Mouse (Mus musculus): ENCODE measurements at regions not wholly inside any gene's neighbourhood (a gene's known extent, or its start where the extent isn't known, plus 50 kb on each side); places are given as distances from the start of the nearest gene placed in this dataset.

GRCm38 (mm10) chr6:94795442-94795841 lies 95.5 kb upstream of the Lrig1 start:
- H3K27me3 ChIP-seq (ENCODE audit: insufficient read depth, poor library complexity, severe bottlenecking) = peaks cover 2% of the 10 kb centered on the region; the same call in 1 of the 2 replicates
- no peak overlapping the region for H3K4me3 ChIP-seq
- peaks cover 8% of the 10 kb centered on the region; the same call in 1 of the 2 replicates for H3K9me3 ChIP-seq
- DNase-seq (ENCODE audit: low spot score) = no peak
- H3K36me3 ChIP-seq = no peaks in the 10 kb centered on the region
- WGBS = 90% methylated on average over 4 of the region's 4 CpGs
- H3K27ac ChIP-seq = no peak overlapping the region
- H3K4me1 ChIP-seq (replicated peaks) = no peaks in the 10 kb centered on the region; the same call in 1 of the 2 replicates

DNA sequence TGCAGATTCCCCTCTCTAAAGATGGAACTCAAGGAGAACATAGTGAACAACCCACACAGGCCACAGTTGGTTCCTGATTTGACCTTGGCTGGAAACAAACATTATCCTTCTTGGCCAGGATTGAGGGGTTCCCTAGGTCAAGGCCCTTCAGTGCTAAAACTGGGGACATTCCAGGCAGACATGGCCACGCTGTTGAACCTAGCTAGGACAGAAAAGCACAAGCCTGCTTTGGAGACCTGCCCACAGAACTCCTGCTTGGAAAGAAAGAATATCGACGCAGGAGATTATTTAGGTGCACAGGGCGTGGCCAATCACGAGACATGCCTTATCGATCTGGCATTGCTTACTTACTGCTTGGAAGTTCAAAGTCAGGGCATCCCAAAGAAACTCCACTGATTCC lies 93.6 kb upstream of the Lrig1 start:
- no peak overlapping the region for H3K4me3 ChIP-seq
- no peak for DNase-seq (ENCODE audit: low spot score)
- 92% methylated on average over 6 of the region's 6 CpGs for WGBS
- H3K4me1 ChIP-seq (replicated peaks) = no peaks in the 10 kb centered on the region; the same call in 1 of the 2 replicates
- H3K27ac ChIP-seq = no peak overlapping the region
- peaks cover 8% of the 10 kb centered on the region; the same call in 1 of the 2 replicates for H3K9me3 ChIP-seq
- peaks cover 2% of the 10 kb centered on the region; the same call in 1 of the 2 replicates for H3K27me3 ChIP-seq (ENCODE audit: insufficient read depth, poor library complexity, severe bottlenecking)
- no peaks in the 10 kb centered on the region for H3K36me3 ChIP-seq

DNA sequence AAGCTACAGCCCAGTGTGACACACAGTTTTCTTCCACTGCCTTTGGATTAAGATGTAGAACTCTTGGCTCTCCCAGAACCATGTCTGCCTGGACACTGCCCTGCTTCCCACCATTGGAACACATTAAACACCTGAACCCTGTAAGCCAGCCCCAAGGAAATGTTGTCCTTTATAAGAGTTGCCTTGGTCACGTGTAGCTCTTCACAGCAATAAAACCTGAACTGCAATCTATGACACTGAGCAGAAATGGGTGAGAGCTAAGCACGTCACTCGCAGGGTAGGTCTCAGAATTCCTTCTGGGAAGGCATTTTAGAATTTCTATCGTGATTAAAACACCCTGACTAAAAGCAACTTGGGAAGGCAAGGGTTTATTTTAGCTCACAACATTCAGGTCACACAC lies 92.4 kb upstream of the Lrig1 start:
- H3K27ac ChIP-seq = no peak overlapping the region
- WGBS = 80% methylated on average over 4 of the region's 4 CpGs
- no peak overlapping the region for H3K4me3 ChIP-seq
- no peak for DNase-seq (ENCODE audit: low spot score)
- peaks cover 2% of the 10 kb centered on the region; the same call in 1 of the 2 replicates for H3K27me3 ChIP-seq (ENCODE audit: insufficient read depth, poor library complexity, severe bottlenecking)
- no peaks in the 10 kb centered on the region; the same call in 1 of the 2 replicates for H3K4me1 ChIP-seq (replicated peaks)
- peaks cover 8% of the 10 kb centered on the region; the same call in 1 of the 2 replicates for H3K9me3 ChIP-seq
- H3K36me3 ChIP-seq = no peaks in the 10 kb centered on the region

- H3K27ac ChIP-seq = no peak overlapping the region
- WGBS = 87% methylated on average over 5 of the region's 5 CpGs
- peaks cover 2% of the 10 kb centered on the region; the same call in 1 of the 2 replicates for H3K27me3 ChIP-seq (ENCODE audit: insufficient read depth, poor library complexity, severe bottlenecking)
- DNase-seq (ENCODE audit: low spot score) = no peak
- H3K9me3 ChIP-seq = no peaks in the 10 kb centered on the region
- H3K36me3 ChIP-seq = no peaks in the 10 kb centered on the region
- no peaks in the 10 kb centered on the region; the same call in 1 of the 2 replicates for H3K4me1 ChIP-seq (replicated peaks)
- no peak overlapping the region for H3K4me3 ChIP-seq
Measured at GRCm38 (mm10) chr6:94789308-94789763, 89.4 kb upstream of the Lrig1 start.

DNA sequence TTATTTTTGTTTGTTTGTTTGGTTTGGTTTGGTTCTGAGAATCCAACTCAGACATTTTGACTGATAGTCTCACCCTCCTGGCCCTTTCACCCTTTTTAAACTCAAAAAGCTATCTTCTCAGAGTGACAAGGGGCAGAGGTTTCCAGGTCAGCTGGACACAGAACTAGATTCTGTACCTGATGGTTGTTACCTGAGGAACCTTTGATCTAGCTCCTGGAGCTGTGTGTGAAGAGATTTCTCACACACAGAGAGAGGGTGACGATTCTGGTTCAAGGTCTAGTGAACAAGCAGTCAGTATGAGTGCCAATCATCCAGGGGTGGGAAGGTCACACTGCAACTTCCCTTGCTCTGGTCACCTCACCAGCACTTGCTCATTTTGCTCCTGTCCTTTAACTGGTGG lies 83.5 kb upstream of the Lrig1 start:
- H3K9me3 ChIP-seq = no peaks in the 10 kb centered on the region
- H3K27ac ChIP-seq = 0 out of 2 replicates have a peak overlapping the region, but pooled peaks have one; percentile 25
- H3K36me3 ChIP-seq = no peaks in the 10 kb centered on the region
- DNase-seq (ENCODE audit: low spot score) = no peak
- no peak overlapping the region for H3K4me3 ChIP-seq
- H3K4me1 ChIP-seq (replicated peaks) = no peaks in the 10 kb centered on the region
- H3K27me3 ChIP-seq (ENCODE audit: insufficient read depth, poor library complexity, severe bottlenecking) = no peaks in the 10 kb centered on the region
- 79% methylated on average over 1 of the region's 1 CpGs for WGBS

GRCm38 (mm10) chr6:94780621-94781020 lies 80.7 kb upstream of the Lrig1 start:
- no peaks in the 10 kb centered on the region for H3K36me3 ChIP-seq
- no peak overlapping the region for H3K4me3 ChIP-seq
- DNase-seq (ENCODE audit: low spot score) = no peak
- H3K27me3 ChIP-seq (ENCODE audit: insufficient read depth, poor library complexity, severe bottlenecking) = no peaks in the 10 kb centered on the region
- WGBS = 92% methylated on average over 4 of the region's 4 CpGs
- H3K4me1 ChIP-seq (replicated peaks) = peaks cover 11% of the 10 kb centered on the region
- no peak overlapping the region for H3K27ac ChIP-seq
- no peaks in the 10 kb centered on the region for H3K9me3 ChIP-seq

GRCm38 (mm10) chr6:94779854-94780253 lies 79.9 kb upstream of the Lrig1 start:
- Histone ChIP-seq H3K4me3 (no peak overlapping the region), H3K9me3 (no peaks in the 10 kb centered on the region), H3K36me3 (no peaks in the 10 kb centered on the region), H3K27me3 (ENCODE audit: insufficient read depth, poor library complexity, severe bottlenecking) (no peaks in the 10 kb centered on the region), H3K27ac (peak overlapping the region; percentile 56; the same call in 1 of the 2 replicates), H3K4me1 (replicated peaks) (peaks cover 11% of the 10 kb centered on the region)
- 82% methylated on average over 7 of the region's 7 CpGs for WGBS
- DNase-seq (ENCODE audit: low spot score) = no peak

DNA sequence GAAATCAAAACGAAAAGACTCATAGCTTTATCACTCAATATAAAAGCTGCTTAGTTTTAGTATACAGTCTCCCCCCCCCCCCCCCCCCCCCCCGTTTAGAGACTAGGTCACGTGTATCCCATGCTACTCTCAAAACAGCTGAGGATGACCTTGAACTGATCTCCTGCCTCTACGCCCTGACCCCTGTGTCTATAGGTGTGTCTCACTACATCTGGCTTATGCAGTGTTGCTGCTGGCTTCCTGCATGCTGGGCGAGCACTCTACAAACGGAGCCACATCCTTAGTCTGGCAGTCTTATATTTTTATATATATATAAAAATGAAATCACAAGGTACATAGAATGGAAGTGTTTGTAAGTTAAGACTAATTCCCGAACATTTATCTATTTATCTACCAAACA lies 79.3 kb upstream of the Lrig1 start:
- no peak overlapping the region for H3K27ac ChIP-seq
- H3K36me3 ChIP-seq = no peaks in the 10 kb centered on the region
- no peaks in the 10 kb centered on the region for H3K9me3 ChIP-seq
- no peak for DNase-seq (ENCODE audit: low spot score)
- peaks cover 15% of the 10 kb centered on the region for H3K4me1 ChIP-seq (replicated peaks)
- no peaks in the 10 kb centered on the region for H3K27me3 ChIP-seq (ENCODE audit: insufficient read depth, poor library complexity, severe bottlenecking)
- WGBS = 80% methylated on average over 7 of the region's 7 CpGs
- H3K4me3 ChIP-seq = no peak overlapping the region

- no peak overlapping the region for H3K27ac ChIP-seq
- H3K27me3 ChIP-seq (ENCODE audit: insufficient read depth, poor library complexity, severe bottlenecking) = no peaks in the 10 kb centered on the region
- H3K36me3 ChIP-seq = no peaks in the 10 kb centered on the region
- H3K4me3 ChIP-seq = no peak overlapping the region
- no peak for DNase-seq (ENCODE audit: low spot score)
- WGBS = 84% methylated on average over 1 of the region's 1 CpGs
- peaks cover 19% of the 10 kb centered on the region for H3K4me1 ChIP-seq (replicated peaks)
- no peaks in the 10 kb centered on the region for H3K9me3 ChIP-seq
Measured at GRCm38 (mm10) chr6:94778797-94779196, 78.8 kb upstream of the Lrig1 start.

DNA sequence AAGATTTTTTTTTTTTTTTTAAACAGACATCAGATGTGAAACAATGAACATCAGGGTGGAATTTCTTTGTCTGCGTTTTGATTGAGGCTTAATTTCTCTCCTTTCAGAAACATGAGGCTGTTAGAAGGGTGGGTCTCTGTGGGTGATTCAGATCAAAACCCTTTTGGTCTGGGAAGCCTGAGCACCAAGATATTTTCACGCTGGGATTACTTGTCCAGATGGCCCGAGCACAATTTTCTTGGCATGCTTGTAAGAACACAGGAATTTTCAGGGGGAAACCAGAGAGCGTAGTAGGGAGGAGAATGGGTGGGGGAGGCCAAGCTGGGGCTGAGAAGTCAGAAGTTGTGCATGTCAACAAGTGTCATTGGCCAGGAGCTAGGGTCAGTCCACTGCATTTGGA lies 76.6 kb upstream of the Lrig1 start:
- Histone ChIP-seq H3K36me3 (no peaks in the 10 kb centered on the region), H3K4me1 (replicated peaks) (peaks cover 41% of the 10 kb centered on the region), H3K9me3 (no peaks in the 10 kb centered on the region), H3K27ac (peak overlapping the region; percentile 66), H3K4me3 (no peak overlapping the region), H3K27me3 (ENCODE audit: insufficient read depth, poor library complexity, severe bottlenecking) (no peaks in the 10 kb centered on the region)
- no peak for DNase-seq (ENCODE audit: low spot score)
- WGBS = 53% methylated on average over 4 of the region's 4 CpGs

DNA sequence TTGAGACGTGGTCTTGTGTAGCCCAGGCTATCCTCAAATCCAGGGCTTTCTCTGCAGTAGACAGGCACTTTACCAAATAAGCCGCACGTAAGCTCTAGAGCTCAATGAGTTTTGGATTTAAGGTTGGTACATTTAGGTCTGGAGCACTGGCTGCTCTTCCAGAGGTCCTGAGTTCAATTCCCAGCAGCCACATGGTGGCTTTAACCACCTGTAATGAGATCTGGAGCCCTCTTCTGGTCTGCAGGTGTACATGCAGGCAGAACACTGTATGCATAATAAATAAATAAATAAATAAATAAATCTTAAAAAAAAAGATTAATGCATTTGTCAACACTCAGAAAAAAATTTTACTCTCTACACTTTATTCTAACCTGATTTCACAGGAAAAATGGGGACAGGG lies 74.9 kb upstream of the Lrig1 start:
- no peak for DNase-seq (ENCODE audit: low spot score)
- Histone ChIP-seq H3K27me3 (ENCODE audit: insufficient read depth, poor library complexity, severe bottlenecking) (no peaks in the 10 kb centered on the region), H3K27ac (peak overlapping the region; percentile 96), H3K9me3 (no peaks in the 10 kb centered on the region), H3K4me1 (replicated peaks) (peaks cover 49% of the 10 kb centered on the region), H3K36me3 (no peaks in the 10 kb centered on the region), H3K4me3 (no peak overlapping the region)
- WGBS = 95% methylated on average over 3 of the region's 3 CpGs

GRCm38 (mm10) chr6:94773604-94774486 lies 73.9 kb upstream of the Lrig1 start:
- DNase-seq (ENCODE audit: low spot score) = peak; percentile 84
- Histone ChIP-seq H3K4me3 (peak overlapping the region; percentile 42), H3K27ac (peak overlapping the region; percentile 96), H3K4me1 (replicated peaks) (peaks cover 49% of the 10 kb centered on the region), H3K9me3 (no peaks in the 10 kb centered on the region), H3K36me3 (no peaks in the 10 kb centered on the region), H3K27me3 (ENCODE audit: insufficient read depth, poor library complexity, severe bottlenecking) (no peaks in the 10 kb centered on the region)
- WGBS = 3% methylated on average over 27 of the region's 27 CpGs

GRCm38 (mm10) chr6:94772868-94773603 lies 73.1 kb upstream of the Lrig1 start:
- 12% methylated on average over 12 of the region's 12 CpGs for WGBS
- no peaks in the 10 kb centered on the region for H3K36me3 ChIP-seq
- peaks cover 47% of the 10 kb centered on the region for H3K4me1 ChIP-seq (replicated peaks)
- H3K27me3 ChIP-seq (ENCODE audit: insufficient read depth, poor library complexity, severe bottlenecking) = no peaks in the 10 kb centered on the region
- DNase-seq (ENCODE audit: low spot score) = peak; percentile 60
- H3K9me3 ChIP-seq = no peaks in the 10 kb centered on the region
- H3K27ac ChIP-seq = peak overlapping the region; percentile 96
- H3K4me3 ChIP-seq = peak overlapping the region; percentile 42

Measured in hindbrain, embryonic 10.5 days (tissue).